Mouse (Mus musculus) c-Kit-positive CD71-positive TER-119-positive erythroid progenitor cells, embryonic 14.5 days (primary cell): ENCODE data around the gene Ssbp4.
"Not testable (repeated sequence)": the region's sequence is repeated elsewhere in the genome, so short reads cannot be mapped to it uniquely, and the experiment has no call there.

ENCODE experiments used
- DNase-seq: peaks from one replicate; pipeline ENCODE4 v3.0.0-alpha.2; 2013; ENCODE audit warnings: low spot score

The Ssbp4 gene

GRCm38 (mm10) chr8:70587955-70588354 is 20.7 kb downstream of the Ssbp4 start:
- not testable (repeated sequence) for DNase-seq

GRCm38 (mm10) chr8:70585258-70585652 is 23.4 kb downstream of the Ssbp4 start:
- DNase-seq, result peak; percentile 44

GRCm38 (mm10) chr8:70584606-70585257 is 23.9 kb downstream of the Ssbp4 start:
- no peak for DNase-seq

GRCm38 (mm10) chr8:70583476-70584387 is 24.9 kb downstream of the Ssbp4 start:
- no peak for DNase-seq

DNA sequence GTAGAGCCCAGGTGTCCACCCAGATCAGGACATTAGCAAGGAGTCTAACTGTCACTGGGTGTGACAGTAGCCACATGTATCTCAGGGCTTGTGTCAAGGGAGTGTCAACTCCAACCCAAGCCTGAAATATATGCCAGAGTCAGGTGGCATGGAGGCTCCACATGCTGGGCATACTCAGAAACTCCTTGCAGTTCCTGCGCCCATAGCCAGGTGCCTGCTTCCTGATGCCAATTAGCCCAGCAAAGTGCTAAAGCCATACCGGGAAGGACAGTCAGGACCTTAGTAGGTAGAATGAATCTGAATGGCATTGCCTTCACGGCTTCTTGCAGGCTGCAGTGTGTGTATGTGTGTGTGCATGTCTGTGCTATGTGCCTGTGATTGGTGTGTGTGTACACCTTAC is 31.5 kb downstream of the Ssbp4 start:
- DNase-seq, result no peak

DNA sequence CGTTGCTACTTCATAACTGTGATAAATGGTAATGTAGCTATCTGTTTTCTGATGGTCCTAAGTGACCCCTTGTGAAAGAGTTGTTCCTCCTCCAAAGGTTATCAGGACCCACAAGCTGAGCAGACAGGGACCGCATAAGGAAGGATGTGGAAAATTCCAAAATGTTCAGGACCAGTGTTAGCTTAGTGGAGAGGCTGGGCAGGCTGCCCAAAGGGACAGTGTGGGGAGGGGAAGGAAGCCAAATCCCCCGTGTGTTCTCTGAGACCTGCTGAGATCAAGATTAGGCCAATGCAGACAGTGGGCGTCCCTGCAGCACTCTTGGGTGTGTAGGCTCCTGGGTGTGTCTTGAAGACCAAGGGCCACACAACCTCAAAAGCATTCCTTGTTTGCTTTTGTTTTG is 33.8 kb downstream of the Ssbp4 start:
- DNase-seq, result no peak

DNA sequence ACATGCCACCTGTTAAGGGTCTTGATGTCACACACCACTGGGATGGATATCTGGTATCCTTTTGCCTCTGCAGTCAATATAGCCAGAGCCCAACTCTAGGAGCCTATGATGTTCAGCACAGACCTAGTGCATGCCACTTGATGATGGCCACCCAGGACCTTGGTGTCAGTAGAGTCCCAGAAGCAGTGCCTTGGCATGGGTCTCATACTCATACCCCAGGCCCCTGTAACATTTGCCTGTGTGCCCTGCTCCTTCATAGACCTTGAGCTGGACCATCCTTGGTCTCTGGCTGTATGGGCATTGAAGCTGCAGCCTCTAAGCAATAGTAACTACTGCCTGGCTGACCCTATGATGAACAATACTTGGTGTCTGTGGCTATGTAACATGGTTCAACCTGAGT is 34.4 kb downstream of the Ssbp4 start:
- DNase-seq, result no peak

DNA sequence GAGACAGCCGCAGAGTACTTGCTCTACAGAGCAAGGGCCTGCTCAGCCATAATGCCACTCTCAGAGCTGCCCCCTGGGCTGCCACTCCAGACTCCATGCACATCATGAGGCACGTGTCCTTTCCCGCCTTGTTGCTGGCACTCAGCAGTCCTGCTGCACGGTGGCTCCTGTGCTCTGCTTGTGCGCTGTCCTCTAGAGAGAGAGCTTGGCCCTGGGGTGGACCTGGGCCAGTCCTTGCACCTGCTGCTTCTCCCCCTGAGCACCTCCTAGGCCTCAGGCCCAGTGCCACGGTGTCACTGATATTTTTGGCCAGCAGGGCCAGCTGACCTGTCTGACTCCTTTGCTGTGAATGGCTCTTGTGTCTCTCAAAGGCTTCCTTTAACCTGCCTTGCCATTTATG is 37.7 kb downstream of the Ssbp4 start:
- no peak for DNase-seq

DNA sequence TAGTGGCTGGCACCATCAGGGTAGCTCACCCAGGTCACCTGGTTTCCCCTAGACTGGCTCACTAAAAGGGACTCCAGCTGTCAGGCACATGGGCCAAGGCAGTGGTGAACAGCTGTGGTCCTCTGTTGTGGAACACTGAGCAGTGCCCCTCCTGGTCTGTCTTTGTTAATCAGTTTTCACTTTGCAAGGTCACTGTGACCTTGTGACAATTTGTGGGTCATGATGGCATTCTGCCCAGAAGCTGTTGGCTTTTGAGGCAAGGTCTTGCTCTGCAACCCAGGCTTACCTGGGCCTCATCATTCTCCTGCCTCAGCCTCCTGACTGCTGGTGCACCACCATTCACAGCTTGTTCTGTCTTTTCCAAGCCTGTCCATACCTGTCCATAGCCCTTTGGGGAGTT is 38.3 kb downstream of the Ssbp4 start:
- DNase-seq, result no peak

GRCm38 (mm10) chr8:70565561-70565960 is 43.1 kb downstream of the Ssbp4 start:
- no peak for DNase-seq

DNA sequence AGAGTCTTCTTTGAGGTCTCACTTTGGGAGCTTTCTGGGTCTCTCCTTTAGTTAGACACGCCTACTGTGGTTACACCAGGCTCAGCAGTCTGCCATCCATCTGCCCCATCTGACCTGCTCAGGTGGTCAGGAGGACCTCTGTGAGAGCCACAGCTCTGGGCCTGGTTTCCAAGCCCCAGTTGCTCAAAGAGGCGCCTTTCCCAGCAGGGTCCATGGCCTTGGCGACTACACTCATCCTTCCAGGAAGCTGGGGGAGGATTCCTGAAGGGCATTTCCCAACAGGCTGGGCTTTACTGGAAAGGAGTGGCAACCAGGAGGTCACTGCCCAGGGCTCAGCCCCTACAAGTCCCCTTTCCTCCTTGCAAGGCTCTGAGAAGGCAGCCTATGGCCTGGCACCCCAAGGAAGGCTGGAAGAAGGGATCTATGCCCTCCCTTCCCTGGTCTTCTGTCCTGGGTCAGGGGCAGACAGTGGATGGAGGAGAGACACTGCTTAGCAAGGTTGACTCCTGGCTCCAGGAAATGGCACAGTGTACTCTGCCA is 43.9 kb downstream of the Ssbp4 start:
- DNase-seq, result no peak

GRCm38 (mm10) chr8:70563763-70564387 is 44.8 kb downstream of the Ssbp4 start:
- no peak for DNase-seq

- no peak for DNase-seq
These were observed 45.9 kb downstream of the Ssbp4 start for GRCm38 (mm10) chr8:70562802-70563201.

DNA sequence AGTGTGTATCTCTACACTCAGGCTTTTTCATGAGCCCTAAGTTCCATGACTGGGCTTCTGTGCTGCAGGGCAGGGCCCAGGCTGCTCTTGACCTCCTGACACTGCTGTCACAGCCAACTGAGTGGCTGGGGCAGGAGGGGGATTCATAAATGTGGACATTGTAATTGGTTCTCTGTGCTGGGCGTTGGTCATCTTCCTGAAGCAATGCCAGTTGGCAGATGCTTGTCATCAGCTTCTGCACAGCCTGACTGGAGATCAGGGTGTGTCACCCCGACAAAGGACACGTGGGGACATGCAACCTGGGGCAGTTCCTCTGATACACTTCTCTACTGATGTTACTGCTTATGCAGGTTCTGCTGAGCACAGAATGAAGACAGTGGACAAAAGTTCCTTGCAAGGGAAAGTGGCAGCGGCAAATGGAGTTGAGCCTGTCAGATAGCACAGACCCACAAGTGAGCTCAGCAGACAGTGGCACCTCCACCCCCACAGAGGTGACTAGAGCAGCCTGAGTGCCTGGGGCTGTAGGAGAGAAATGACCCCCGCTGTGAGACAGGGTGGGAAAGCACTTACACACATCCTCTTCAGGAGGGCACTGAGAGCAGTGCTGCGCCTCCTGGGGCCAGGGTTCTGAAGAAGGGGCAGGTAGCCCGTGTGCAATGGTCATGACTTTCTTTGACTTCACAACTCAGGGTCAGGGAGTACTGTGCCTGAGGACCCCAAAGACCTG is 46.7 kb downstream of the Ssbp4 start:
- DNase-seq, result no peak

GRCm38 (mm10) chr8:70561357-70561756 is 47.3 kb downstream of the Ssbp4 start:
- no peak for DNase-seq

GRCm38 (mm10) chr8:70560564-70560963 is 48.1 kb downstream of the Ssbp4 start:
- no peak for DNase-seq

GRCm38 (mm10) chr8:70560096-70560495 is 48.6 kb downstream of the Ssbp4 start:
- DNase-seq, result no peak

DNA sequence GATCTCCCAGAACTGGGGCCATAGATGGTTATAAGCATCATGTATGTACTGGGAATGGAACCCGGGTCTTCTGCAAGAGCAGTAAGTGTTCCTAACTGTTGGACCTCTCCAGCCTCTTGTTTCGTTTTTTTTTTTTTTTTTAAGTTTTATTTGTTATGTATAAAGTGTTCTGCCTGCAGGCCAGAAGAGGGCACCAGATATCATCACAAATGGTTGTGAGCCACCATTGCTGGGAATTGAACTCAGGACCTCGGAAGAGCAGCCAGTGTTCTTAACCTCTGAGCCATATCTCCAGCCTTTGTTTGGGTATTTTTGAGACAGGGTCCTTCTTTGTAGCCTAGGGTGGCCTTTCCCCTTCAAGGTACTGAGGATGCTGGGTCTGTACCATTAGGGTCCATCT is 49.7 kb downstream of the Ssbp4 start:
- no peak for DNase-seq

DNA sequence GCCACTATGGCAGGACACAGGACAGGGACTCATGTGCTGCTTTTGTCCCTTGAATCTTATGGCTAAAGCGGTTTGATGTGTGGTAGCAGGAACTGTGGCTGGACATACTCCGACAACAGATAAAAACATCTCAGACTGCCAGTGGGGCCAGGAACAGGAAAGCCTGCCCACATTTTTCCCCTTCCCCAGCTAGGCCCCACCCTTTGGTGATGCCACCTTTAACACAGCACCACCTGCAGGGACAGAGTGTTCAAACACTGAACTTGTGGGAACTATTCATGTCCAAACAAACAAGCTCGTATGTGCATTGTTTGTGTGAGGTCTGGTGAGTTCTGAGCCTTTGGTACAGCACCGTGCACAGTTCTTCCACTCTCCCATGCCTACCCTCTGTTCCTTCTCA is 50.3 kb downstream of the Ssbp4 start:
- DNase-seq, result no peak

GRCm38 (mm10) chr8:70555079-70555747 is 53.5 kb downstream of the Ssbp4 start:
- DNase-seq, result no peak

GRCm38 (mm10) chr8:70553740-70554139 is 54.9 kb downstream of the Ssbp4 start:
- no peak for DNase-seq
